Mouse (Mus musculus) midbrain, embryonic 16.5 days (tissue): ENCODE results near the gene Aldoart2. TPM values are rescaled to one million over a fixed set of nuclear protein-coding genes. Genes with fewer than 3 reads are reported as not detected.

Experiments
- ATAC-seq: fragments of 200-750 bp; cut with Nextera tagmentation; 2 replicates; pipeline ENCODE4 v1.8.0; 2017; ENCODE audit warnings: moderate TSS enrichment
- H3K27ac ChIP-seq: fragments of 300-500 bp; sonication (generic); 2 replicates; pipeline ENCODE4 v1.5.1; 2014; ENCODE audit warnings: mild to moderate bottlenecking, low read length, mixed read lengths
- H3K27me3 ChIP-seq: fragments of 300-500 bp; sonication (generic); 2 replicates; pipeline ENCODE4 v1.6.1; 2014; ENCODE audit warnings: low read depth, low read length, mixed read lengths; ENCODE audit not compliant: control insufficient read depth, insufficient read depth
- H3K36me3 ChIP-seq: fragments of 300-500 bp; sonication (generic); 2 replicates; pipeline ENCODE4 v1.6.1; 2014; ENCODE audit warnings: mild to moderate bottlenecking, low read length, moderate library complexity, mixed read lengths; ENCODE audit not compliant: control insufficient read depth, insufficient read depth
- H3K4me1 ChIP-seq: fragments of 300-500 bp; sonication (generic); 2 replicates; pipeline ENCODE4 v1.6.1; 2014; ENCODE audit warnings: mild to moderate bottlenecking, low read length, mixed read lengths; ENCODE audit not compliant: control insufficient read depth, insufficient read depth
- H3K4me2 ChIP-seq: fragments of 300-500 bp; sonication (generic); 2 replicates; pipeline ENCODE4 v1.6.1; 2014; ENCODE audit warnings: mild to moderate bottlenecking, low read length, mixed read lengths
- H3K4me3 ChIP-seq: fragments of 300-500 bp; sonication (generic); 2 replicates; pipeline ENCODE4 v1.5.1; 2014; ENCODE audit warnings: low read depth, mild to moderate bottlenecking, low read length, moderate library complexity, mixed read lengths
- H3K9ac ChIP-seq: fragments of 300-500 bp; sonication (generic); 2 replicates; pipeline ENCODE4 v1.6.1; 2014; ENCODE audit warnings: low read depth, low read length, mixed read lengths
- H3K9me3 ChIP-seq: fragments of 300-500 bp; sonication (generic); replicated peaks from 2 replicates; pipeline ENCODE4 v1.6.1; 2014; ENCODE audit warnings: mild to moderate bottlenecking, low read length, mixed read lengths; ENCODE audit not compliant: control insufficient read depth, poor library complexity, severe bottlenecking
- WGBS: fragments of 180-500 bp; shearing (Covaris S2); extraction: QIAGEN DNeasy Blood & Tissue Kit; methylation state at CpG from one replicate; pipeline ENCODE4 v1.1.7; 2014; 5-methylcytosine and 5-hydroxymethylcytosine counted together
- polyA plus RNA-seq: library from polyadenylated mRNA; unstranded; fragments of >200 nt; fragmentation: Nextera tagmentation; extraction: Ambion mirVana; gene quantifications from 2 replicates; pipeline ENCODE4 v1.2.1, GENCODE M21; 2015

Aldoart2 gene
- polyA plus RNA-seq, 1 experiment from 2014 or later = not detected

DNA sequence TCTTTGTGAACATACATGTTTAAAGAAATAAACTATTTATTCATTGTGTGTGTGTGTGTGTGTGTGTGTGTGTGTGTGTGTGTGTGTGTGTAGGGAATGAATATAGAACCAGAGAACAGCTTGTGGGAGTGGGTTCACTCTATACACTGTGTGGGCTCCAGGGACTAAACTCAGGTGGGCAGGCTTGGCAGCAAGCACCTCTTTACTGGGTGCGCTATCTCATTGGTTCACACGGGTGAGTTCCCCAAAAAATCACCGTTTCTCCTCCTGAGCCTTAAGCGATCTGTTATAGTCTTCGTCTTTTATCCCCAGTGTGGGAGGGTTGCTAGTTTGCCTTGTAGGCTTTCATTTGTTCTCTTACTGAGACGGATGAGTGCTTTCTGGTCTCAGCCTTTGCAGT is 7.2 kb upstream of the Aldoart2 start:
- no peak overlapping the region for H3K4me2 ChIP-seq
- H3K36me3 ChIP-seq = no peaks in the 10 kb centered on the region
- H3K9me3 ChIP-seq = no peaks in the 10 kb centered on the region
- ATAC-seq = no peak
- no peak overlapping the region for H3K9ac ChIP-seq
- peaks cover 7% of the 10 kb centered on the region for H3K4me1 ChIP-seq
- no peaks in the 10 kb centered on the region for H3K27me3 ChIP-seq
- 51% methylated on average over 6 of the region's 6 CpGs for WGBS
- H3K27ac ChIP-seq = no peak overlapping the region
- no peak overlapping the region for H3K4me3 ChIP-seq

DNA sequence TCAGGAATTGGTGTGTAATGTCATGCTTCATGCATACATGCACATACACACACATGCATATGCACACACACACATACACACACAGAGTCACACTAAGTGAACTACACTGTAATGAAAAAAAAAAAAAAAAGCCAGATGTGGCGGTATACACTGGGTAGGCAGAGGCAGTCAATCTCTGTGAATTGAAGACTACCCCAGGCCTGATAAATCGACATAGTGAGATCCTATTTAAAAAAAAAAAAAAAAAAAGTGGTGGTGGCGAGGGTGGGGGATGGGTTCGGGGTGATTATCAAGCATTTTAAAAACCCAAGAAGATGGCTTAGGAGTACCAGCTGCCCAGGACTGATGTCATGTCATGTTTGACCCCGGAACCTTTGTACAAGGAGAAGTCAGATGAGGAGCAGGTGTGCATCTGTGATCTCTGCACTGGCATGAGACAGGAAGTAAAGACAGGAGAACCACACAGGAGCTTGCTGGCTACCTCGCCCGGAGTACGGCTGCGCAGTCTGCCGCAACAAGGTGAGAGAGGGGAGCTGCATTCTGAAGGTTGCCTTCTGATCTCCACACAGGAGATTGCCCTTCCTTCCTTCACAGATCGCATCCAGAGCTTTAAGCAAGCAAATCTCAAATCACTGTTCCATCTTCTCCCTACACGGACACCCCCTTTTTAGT is 5.7 kb upstream of the Aldoart2 start:
- Histone ChIP-seq H3K27me3 (no peaks in the 10 kb centered on the region), H3K4me2 (no peak overlapping the region), H3K9ac (no peak overlapping the region), H3K36me3 (no peaks in the 10 kb centered on the region), H3K4me3 (no peak overlapping the region), H3K4me1 (peaks cover 7% of the 10 kb centered on the region), H3K9me3 (no peaks in the 10 kb centered on the region), H3K27ac (no peak overlapping the region)
- no peak for ATAC-seq
- WGBS = 88% methylated on average over 12 of the region's 12 CpGs

DNA sequence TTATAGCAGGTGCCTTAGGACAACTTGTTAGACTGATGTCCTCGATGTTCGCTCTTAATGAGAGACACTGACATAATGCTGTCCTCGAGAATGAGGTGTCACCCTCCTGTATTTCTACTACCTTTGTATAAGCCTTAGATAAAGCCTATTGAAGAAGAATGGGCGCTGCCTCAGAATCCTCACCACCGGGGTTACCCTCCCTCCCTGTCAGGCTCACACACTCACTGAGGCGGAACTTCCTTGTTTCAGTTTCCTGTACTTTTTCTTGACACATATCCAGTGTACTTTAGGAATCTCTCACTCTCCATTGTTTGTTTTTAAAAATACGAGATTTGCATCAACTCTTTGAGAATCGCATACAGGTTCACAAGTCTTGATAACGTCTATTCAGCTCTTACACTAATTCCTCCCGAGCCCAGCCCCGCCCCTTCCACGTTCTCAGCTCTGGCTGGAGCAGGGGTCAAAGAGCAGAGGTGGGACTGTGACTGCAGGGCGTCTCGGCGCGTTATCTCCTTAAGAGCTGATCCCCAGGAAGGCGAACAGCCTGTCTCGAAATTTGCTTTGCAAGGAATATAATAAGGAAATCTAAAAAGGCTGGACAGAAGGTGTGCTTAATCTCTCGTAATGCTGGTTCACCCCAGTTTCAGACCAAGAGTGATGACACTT is 4.9 kb upstream of the Aldoart2 start:
- no peaks in the 10 kb centered on the region for H3K36me3 ChIP-seq
- peak overlapping the region; percentile 32 for H3K4me3 ChIP-seq
- H3K27ac ChIP-seq = no peak overlapping the region
- no peaks in the 10 kb centered on the region for H3K9me3 ChIP-seq
- peak overlapping the region; percentile 3; the same call in 1 of the 2 replicates for H3K9ac ChIP-seq
- no peak for ATAC-seq
- H3K4me1 ChIP-seq = peaks cover 7% of the 10 kb centered on the region
- 6% methylated on average over 19 of the region's 19 CpGs for WGBS
- H3K27me3 ChIP-seq = no peaks in the 10 kb centered on the region
- peak overlapping the region; percentile 51 for H3K4me2 ChIP-seq

DNA sequence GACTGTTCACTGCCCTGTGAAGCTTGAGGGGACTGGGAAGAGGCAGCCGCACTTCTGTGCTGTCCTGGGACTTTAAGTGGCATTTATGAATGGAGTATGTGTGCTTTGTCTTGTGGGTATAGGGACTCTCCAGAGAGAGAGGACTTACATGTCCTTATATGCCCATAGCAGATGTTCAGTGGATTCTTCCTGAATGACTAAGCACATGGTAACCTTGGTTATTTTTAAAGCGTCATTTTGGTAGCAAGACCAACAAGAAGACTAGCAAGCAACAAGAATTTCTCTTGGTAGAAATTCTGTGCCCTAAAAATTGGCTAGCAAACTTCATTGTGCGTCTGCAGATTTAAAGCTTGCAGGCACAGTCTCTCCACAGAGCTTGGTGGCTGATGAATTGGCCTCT is 1.3 kb upstream of the Aldoart2 start:
- H3K27me3 ChIP-seq = no peaks in the 10 kb centered on the region
- WGBS = 92% methylated on average over 3 of the region's 3 CpGs
- H3K27ac ChIP-seq = no peak overlapping the region
- H3K9me3 ChIP-seq = no peaks in the 10 kb centered on the region
- no peaks in the 10 kb centered on the region for H3K36me3 ChIP-seq
- H3K4me3 ChIP-seq = no peak overlapping the region
- H3K4me1 ChIP-seq = peaks cover 7% of the 10 kb centered on the region
- no peak overlapping the region for H3K4me2 ChIP-seq
- ATAC-seq = no peak
- H3K9ac ChIP-seq = no peak overlapping the region

DNA sequence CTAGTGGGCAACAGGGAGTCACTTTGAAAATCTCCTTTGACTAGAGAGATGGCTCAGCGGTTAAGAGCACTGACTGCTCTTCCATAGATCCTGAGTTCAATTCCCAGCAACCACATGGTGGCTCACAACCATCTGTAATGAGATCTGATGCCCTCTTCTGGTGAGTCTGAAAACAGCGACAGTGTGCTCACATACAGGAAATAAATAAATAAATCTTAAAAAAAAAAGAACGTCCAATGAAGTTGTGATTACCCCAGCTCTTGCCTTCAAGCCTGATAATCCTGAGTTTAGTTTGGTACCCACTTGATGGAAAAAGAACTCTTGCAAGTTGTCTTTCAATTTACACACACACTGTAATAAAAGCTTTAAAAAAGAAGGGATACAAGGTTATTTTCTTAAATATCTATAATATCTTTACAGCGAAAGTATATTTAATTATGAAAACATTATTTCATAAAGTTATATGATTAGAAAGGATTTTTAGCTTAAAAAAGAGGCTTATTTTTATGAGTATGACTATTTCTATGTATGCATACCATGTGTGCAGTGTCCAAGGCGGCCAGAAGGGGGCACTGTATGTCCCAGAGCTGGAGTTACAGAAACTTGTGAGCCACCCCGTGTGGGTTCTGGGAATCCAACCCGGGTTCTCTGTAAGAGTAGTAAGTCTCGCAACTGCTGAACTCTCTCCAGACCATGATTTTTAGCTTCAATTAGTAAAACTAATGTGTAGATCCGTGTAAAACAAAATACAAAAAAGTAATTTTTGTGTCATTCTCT is 664 bp upstream of the Aldoart2 start:
- 89% methylated on average over 9 of the region's 9 CpGs for WGBS
- no peak for ATAC-seq
- Histone ChIP-seq H3K9ac (no peak overlapping the region), H3K27ac (no peak overlapping the region), H3K4me3 (no peak overlapping the region), H3K4me1 (peaks cover 7% of the 10 kb centered on the region), H3K27me3 (no peaks in the 10 kb centered on the region), H3K36me3 (no peaks in the 10 kb centered on the region), H3K9me3 (no peaks in the 10 kb centered on the region), H3K4me2 (no peak overlapping the region)

DNA sequence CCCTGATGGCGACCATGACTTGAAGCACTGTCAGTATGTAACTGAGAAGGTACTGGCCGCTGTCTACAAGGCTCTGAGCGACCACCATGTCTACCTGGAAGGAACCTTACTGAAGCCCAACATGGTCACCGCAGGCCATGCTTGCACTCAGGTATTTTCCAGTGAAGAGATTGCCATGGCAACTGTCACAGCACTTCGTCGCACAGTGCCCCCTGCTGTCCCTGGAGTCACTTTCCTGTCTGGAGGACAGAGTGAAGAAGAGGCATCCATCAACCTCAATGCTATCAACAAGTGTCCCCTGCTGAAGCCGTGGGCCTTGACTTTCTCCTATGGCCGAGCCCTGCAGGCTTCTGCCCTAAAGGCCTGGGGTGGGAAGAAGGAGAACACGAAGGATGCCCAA is 828 bp downstream of the Aldoart2 start:
- Histone ChIP-seq H3K9ac (no peak overlapping the region), H3K9me3 (no peaks in the 10 kb centered on the region), H3K36me3 (no peaks in the 10 kb centered on the region), H3K27ac (no peak overlapping the region), H3K4me2 (no peak overlapping the region), H3K4me1 (no peaks in the 10 kb centered on the region), H3K27me3 (no peaks in the 10 kb centered on the region), H3K4me3 (no peak overlapping the region)
- ATAC-seq = no peak
- 79% methylated on average over 9 of the region's 9 CpGs for WGBS

DNA sequence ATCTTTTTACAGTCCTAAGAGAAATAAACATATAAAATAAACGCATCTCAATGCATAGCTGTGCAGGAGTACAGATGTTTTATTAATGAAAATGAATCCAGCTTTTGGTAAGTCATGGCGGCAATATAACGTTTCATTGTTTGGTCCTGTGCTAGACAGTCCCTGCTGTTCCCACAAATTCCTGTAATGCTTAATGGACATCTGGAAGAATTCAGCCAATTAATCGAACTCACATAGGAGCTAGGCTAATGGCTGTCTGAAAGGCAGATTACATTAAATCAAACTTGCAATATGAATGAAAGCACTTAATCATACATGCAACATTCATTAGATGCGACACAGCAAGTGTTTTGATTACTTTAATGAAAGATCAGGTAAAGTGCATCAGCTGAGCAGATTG is 1.8 kb downstream of the Aldoart2 start:
- Histone ChIP-seq H3K27me3 (no peaks in the 10 kb centered on the region), H3K4me3 (no peak overlapping the region)
- no peak for ATAC-seq

DNA sequence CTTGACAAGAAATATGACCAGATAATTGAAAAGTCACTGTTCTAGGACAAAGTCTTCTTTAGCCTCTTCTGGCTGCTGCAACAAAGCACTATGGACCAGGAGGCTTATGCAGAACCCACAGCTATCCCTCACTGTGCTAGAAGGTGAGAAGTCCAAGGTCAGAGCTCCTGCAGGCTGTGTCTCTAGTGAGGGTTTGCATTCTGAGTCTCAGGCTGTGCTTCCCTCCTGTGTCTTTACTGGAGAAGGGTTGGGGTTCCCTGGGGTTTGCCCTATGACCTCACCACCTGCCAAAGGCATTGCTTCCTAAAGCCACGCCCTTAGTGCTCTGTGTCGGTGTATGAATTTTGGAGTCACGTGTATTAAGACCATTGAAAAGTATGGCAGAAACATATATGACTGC is 3.4 kb downstream of the Aldoart2 start:
- WGBS = 81% methylated on average over 3 of the region's 3 CpGs
- Histone ChIP-seq H3K4me1 (no peaks in the 10 kb centered on the region), H3K27me3 (no peaks in the 10 kb centered on the region), H3K9ac (no peak overlapping the region), H3K9me3 (no peaks in the 10 kb centered on the region), H3K4me2 (no peak overlapping the region), H3K4me3 (no peak overlapping the region), H3K36me3 (no peaks in the 10 kb centered on the region), H3K27ac (no peak overlapping the region)
- no peak for ATAC-seq

More for the DNA sequence above, 1.8 kb downstream of the Aldoart2 start:
- H3K9ac ChIP-seq = no peak overlapping the region
- H3K4me2 ChIP-seq = no peak overlapping the region
- H3K36me3 ChIP-seq = no peaks in the 10 kb centered on the region
- H3K27ac ChIP-seq = no peak overlapping the region
- H3K4me1 ChIP-seq = no peaks in the 10 kb centered on the region
- 77% methylated on average over 5 of the region's 5 CpGs for WGBS
- H3K9me3 ChIP-seq = no peaks in the 10 kb centered on the region

DNA sequence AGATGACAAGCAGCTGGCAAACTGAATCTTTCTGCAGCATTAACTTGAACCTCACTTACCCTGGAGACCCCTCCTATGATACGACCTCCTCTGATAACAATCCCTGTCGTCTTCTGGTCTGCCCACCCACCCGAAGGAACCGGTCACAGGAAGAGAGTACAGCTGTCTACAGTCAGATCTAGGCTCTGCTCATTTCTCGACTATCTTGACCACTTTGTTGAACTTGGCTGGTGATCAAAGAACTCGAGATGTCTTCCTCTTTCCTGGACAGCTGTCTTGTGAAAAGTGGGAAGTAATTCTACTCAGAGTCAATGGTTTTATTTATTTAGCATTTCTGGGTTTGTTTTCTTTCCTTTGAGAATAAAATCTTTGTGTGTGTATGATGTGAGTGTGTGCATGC is 4.6 kb downstream of the Aldoart2 start:
- WGBS = 83% methylated on average over 6 of the region's 6 CpGs
- Histone ChIP-seq H3K4me1 (no peaks in the 10 kb centered on the region; the same call in 1 of the 2 replicates), H3K27me3 (no peaks in the 10 kb centered on the region), H3K27ac (no peak overlapping the region), H3K9me3 (no peaks in the 10 kb centered on the region), H3K36me3 (no peaks in the 10 kb centered on the region), H3K9ac (no peak overlapping the region), H3K4me3 (no peak overlapping the region), H3K4me2 (no peak overlapping the region)
- no peak for ATAC-seq
